Mouse (Mus musculus) liver, adult 2 months (tissue): Measurements from ENCODE around the gene Apba3. TPM values are rescaled to one million over a fixed set of nuclear protein-coding genes. Genes with fewer than 3 reads are reported as not detected.

Source experiments
- DNase-seq: peaks from one replicate; pipeline ENCODE4 v3.0.0-alpha.2; 2011; ENCODE audit warnings: low read depth, low spot score; ENCODE audit errors: extremely low read depth
- H3K27ac ChIP-seq: fragments of 200-500 bp; replicated peaks from 2 replicates; pipeline ENCODE4 v1.5.1; 2012; ENCODE audit warnings: low read depth, mild to moderate bottlenecking, control low read depth, inconsistent platforms, low read length; ENCODE audit not compliant: insufficient read depth
- H3K27me3 ChIP-seq: fragments of 200-500 bp; 2 replicates; pipeline ENCODE4 v1.6.1; 2012; ENCODE audit warnings: mild to moderate bottlenecking, moderate library complexity, low read length, inconsistent platforms; ENCODE audit not compliant: control insufficient read depth, insufficient read depth
- H3K36me3 ChIP-seq: fragments of 200-500 bp; 2 replicates; pipeline ENCODE4 v1.6.1; 2012; ENCODE audit warnings: low read length, inconsistent platforms; ENCODE audit not compliant: control insufficient read depth, insufficient read depth
- H3K4me1 ChIP-seq: fragments of 200-500 bp; 2 replicates; pipeline ENCODE4 v1.6.1; 2011; ENCODE audit warnings: low read length; ENCODE audit not compliant: control insufficient read depth, insufficient read depth
- H3K4me3 ChIP-seq: fragments of 200-500 bp; 2 replicates; pipeline ENCODE4 v1.5.1; 2011; ENCODE audit warnings: low read depth, mild to moderate bottlenecking, control low read depth, low read length, moderate library complexity; ENCODE audit not compliant: insufficient read depth
- H3K79me2 ChIP-seq: fragments of 200-500 bp; 2 replicates; pipeline ENCODE4 v1.6.1; 2012; ENCODE audit warnings: inconsistent platforms, mild to moderate bottlenecking, low read length, moderate library complexity; ENCODE audit not compliant: control insufficient read depth, insufficient read depth
- H3K9ac ChIP-seq: fragments of 200-500 bp; 2 replicates; pipeline ENCODE4 v1.6.1; 2012; ENCODE audit warnings: low read depth, mild to moderate bottlenecking, control low read depth, inconsistent platforms, low read length
- CTCF ChIP-seq: fragments of 200-500 bp; IDR thresholded peaks from 2 replicates; pipeline ENCODE4 v1.5.1; 2011; ENCODE audit warnings: low read depth, low read length, control low read depth
- POLR2A ChIP-seq: fragments of 200-500 bp; IDR thresholded peaks from 2 replicates; pipeline ENCODE4 v1.6.1; 2011; ENCODE audit warnings: low read length, control low read depth; ENCODE audit not compliant: insufficient read depth; ENCODE audit errors: extremely low read depth
- WGBS: fragments of 180-500 bp; shearing (Covaris S2); methylation state at CpG from one replicate; pipeline ENCODE4 v1.1.7; 2018; 5-methylcytosine and 5-hydroxymethylcytosine counted together
- polyA plus RNA-seq: library from polyadenylated mRNA; depleted of rRNA; stranded (reverse); fragments of >200 nt; gene quantifications from 2 replicates; pipeline ENCODE4 v1.2.3, GENCODE M21; 2012
- total RNA-seq: library from RNA; depleted of rRNA; stranded (reverse); fragments of >200 nt; gene quantifications from 2 replicates; pipeline ENCODE4 v1.2.3, GENCODE M21; 2014

Apba3 gene
- total and polyA plus RNA-seq, 2 experiments: 30.5 to 143 TPM

DNA sequence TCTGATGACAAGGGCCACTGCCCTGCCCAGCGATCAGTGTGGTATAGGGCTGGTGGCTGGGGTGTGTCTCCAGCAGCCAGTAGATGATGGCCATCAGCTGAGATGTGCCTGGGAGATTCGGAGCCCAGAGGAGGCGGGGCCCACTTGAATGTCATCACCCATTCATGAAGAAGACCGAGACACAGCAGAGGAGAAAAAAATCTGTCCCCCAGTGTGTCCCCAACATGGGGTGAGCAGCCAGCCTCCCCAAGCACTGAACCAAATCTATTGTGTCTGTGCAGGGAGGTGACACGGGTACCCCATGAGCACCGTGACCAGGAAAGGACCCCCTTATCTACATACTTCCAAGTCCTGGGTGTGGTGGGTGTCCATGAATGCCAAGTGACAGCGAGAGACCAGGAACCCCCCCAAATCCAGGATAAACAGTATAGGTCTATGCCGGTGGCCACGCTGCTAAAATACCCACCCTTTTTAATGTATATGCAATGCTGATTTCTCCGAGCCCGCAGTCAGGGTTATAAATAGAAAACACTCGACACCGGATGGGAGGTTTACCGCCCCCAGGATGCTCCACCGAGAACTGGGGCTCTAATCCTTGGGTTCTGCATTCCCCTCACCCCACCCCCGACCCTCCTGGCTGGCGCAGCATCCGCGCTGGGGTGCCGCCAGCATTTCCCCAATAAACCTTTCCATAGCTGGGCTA lies 36.9 kb upstream of the Apba3 start:
- Histone ChIP-seq H3K27me3 (peaks cover 4% of the 10 kb centered on the region; the same call in 1 of the 2 replicates), H3K4me1 (peaks cover 13% of the 10 kb centered on the region), H3K9ac (no peak overlapping the region), H3K36me3 (no peaks in the 10 kb centered on the region), H3K79me2 (no peaks in the 10 kb centered on the region), H3K4me3 (no peak overlapping the region), H3K27ac (no peak overlapping the region)
- no peak for DNase-seq
- TF ChIP-seq CTCF: no peak
- no peak for TF ChIP-seq POLR2A
- 25% methylated on average over 20 of the region's 20 CpGs for WGBS

GRCm38 (mm10) chr10:81230438-81231332 lies 36.1 kb upstream of the Apba3 start, which contains the start of gene Atcay:
TSS of gene Atcay (minus strand) at chr10:81230833.
- Histone ChIP-seq H3K9ac (no peak within 1 kb of the TSS), H3K36me3 (no peaks in the 10 kb centered on the region), H3K79me2 (no peaks in the 10 kb centered on the region), H3K4me3 (no peak within 1 kb of the TSS), H3K27ac (no peak within 1 kb of the TSS), H3K4me1 (peaks cover 13% of the 10 kb centered on the region), H3K27me3 (peaks cover 4% of the 10 kb centered on the region; the same call in 1 of the 2 replicates)
- TF ChIP-seq POLR2A (no peak), CTCF (peak; percentile 62)
- DNase-seq: no peak
- WGBS: 19% methylated on average over 27 of the region's 27 CpGs

GRCm38 (mm10) chr10:81231436-81231835 lies 35.3 kb upstream of the Apba3 start:
- Histone ChIP-seq H3K79me2 (no peaks in the 10 kb centered on the region), H3K27me3 (peaks cover 4% of the 10 kb centered on the region; the same call in 1 of the 2 replicates), H3K27ac (no peak overlapping the region), H3K36me3 (no peaks in the 10 kb centered on the region), H3K9ac (no peak overlapping the region), H3K4me3 (no peak overlapping the region), H3K4me1 (peaks cover 13% of the 10 kb centered on the region)
- 62% methylated on average over 7 of the region's 7 CpGs for WGBS
- TF ChIP-seq POLR2A (no peak), CTCF (no peak)
- DNase-seq: no peak

GRCm38 (mm10) chr10:81232580-81233225 lies 34.1 kb upstream of the Apba3 start, which contains the start of gene Zfr2:
TSS of gene Zfr2 (plus strand) at chr10:81233155.
- Histone ChIP-seq H3K36me3 (no peaks in the 10 kb centered on the region), H3K9ac (peak within 1 kb of the TSS; percentile 85), H3K4me1 (peaks cover 13% of the 10 kb centered on the region), H3K4me3 (peak within 1 kb of the TSS; percentile 72), H3K27ac (peak within 1 kb of the TSS; percentile 84), H3K79me2 (no peaks in the 10 kb centered on the region), H3K27me3 (peaks cover 4% of the 10 kb centered on the region; the same call in 1 of the 2 replicates)
- TF ChIP-seq POLR2A (peak; percentile 74), CTCF (no peak)
- DNase-seq: peak; percentile 84
- 5% methylated on average over 29 of the region's 29 CpGs for WGBS

- TF ChIP-seq POLR2A (no peak), CTCF (no peak)
- DNase-seq: no peak
- 5% methylated on average over 12 of the region's 28 CpGs for WGBS
- Histone ChIP-seq H3K4me1 (peaks cover 13% of the 10 kb centered on the region), H3K9ac (peak overlapping the region; percentile 85), H3K79me2 (no peaks in the 10 kb centered on the region), H3K27me3 (peaks cover 4% of the 10 kb centered on the region; the same call in 1 of the 2 replicates), H3K36me3 (no peaks in the 10 kb centered on the region), H3K27ac (peak overlapping the region; percentile 84), H3K4me3 (peak overlapping the region; percentile 72)
Measured at GRCm38 (mm10) chr10:81233226-81233585, 33.6 kb upstream of the Apba3 start.
